Mouse (Mus musculus) brain, embryonic 14.5 days (tissue): ENCODE measurements at regions not wholly inside any gene's neighbourhood (a gene's known extent, or its start where the extent isn't known, plus 50 kb on each side); places are given as distances from the start of the nearest gene placed in this dataset.

ENCODE experiments used
- CTCF ChIP-seq: fragments of 200-500 bp; IDR thresholded peaks from 2 replicates; pipeline ENCODE4 v1.5.1; 2012; ENCODE audit warnings: inconsistent platforms, mild to moderate bottlenecking, moderate library complexity, borderline replicate concordance; ENCODE audit not compliant: insufficient read depth, insufficient read length; ENCODE audit errors: extremely low read depth
- POLR2A ChIP-seq: fragments of 200-500 bp; IDR thresholded peaks from 2 replicates; pipeline ENCODE4 v1.6.1; 2012; ENCODE audit warnings: mild to moderate bottlenecking, inconsistent platforms, borderline replicate concordance; ENCODE audit not compliant: poor library complexity, insufficient read depth, insufficient read length, severe bottlenecking; ENCODE audit errors: extremely low read depth

DNA sequence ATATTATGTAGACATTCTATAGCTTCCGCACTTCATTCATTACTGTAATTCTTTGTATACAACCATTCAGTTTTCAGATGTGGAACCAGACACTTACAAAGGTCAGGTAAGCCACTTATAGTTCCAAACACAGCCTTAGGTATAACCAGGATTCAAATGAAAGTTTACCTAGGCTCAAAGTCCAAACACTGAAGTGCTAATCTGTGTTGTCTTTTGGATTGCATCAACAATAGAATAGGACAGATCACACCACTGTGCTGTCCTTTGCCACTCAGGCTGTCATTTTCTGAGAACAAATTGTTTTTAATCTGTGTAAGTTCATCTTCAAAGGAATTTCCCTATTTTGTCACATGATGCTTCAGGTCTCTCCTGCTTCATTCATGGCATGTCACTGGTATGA, 330.5 kb downstream of the Epha7 start:
- TF ChIP-seq CTCF (no peak), POLR2A (no peak)
